8 mouse cellular contexts compared by ENCODE assay signal in the genomic region with DNA sequence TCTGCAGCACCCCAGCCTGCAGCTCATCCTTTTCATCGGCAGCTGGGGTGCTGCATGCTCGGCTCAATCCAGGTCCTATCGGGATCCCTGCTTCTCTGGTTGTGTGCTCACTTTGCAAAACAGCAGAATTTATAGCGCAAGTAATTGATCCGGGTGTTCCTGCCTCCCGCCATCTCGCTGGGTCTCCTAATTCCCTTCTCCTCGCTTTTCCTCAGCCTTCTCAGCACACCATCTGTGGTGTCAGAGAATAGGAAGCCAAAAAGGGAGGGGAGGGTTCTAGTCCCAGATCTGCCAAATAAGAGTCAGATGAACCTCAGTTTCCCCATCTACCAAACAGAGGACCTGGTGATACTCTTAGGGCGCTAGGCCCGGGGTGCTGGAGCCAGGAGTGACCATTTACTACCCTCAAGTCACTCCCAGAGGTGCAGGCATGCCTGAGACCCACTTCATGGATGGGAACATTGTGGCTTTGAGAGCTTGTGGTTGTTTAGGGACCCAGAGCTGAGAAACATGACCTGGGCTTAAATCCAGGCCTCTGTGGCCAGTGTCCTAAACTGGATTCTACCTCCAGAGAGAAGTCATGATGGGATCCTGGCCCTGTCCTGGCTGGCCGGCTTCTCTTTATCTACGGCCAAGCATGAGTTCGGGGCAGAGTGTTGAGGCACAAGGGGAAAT. TPM values are rescaled to one million over a fixed set of nuclear protein-coding genes. Genes with fewer than 3 reads are reported as not detected.
DNase-seq lines count a peak whose midpoint lies in the region; ATAC-seq and TF ChIP-seq lines count a peak whose summit lies in the region.

No protein-coding gene starts in this region.

- intact Hi-C loops in left cerebral cortex, postnatal 4 days (cut with DNase I): loop anchor here (5.0 kb wide), 1 partner anchor 121 kb away; a partner anchor contains a TSS
- intact Hi-C loops in gastrocnemius, postnatal 14 days (cut with DNase I; ENCODE audit: low total_unique reads): loop anchor here (10.0 kb wide), 1 partner anchor 119 kb away; a partner anchor contains a TSS

- H3K36me3 ChIP-seq in hindbrain, embryonic 14.5 days (replicated peaks; ENCODE audit: control insufficient read depth, insufficient read depth): no peaks in the 10 kb centered on the region
- H3K36me3 ChIP-seq in midbrain, embryonic 13.5 days: no peaks in the 10 kb centered on the region

- WGBS in hindbrain, embryonic 14.5 days: 84% methylated on average over 13 of the region's 13 CpGs
- 83% methylated on average over 13 of the region's 13 CpGs for WGBS in midbrain, embryonic 13.5 days

- no peak for ATAC-seq in hindbrain, embryonic 14.5 days (ENCODE audit: low FRiP score)
- ATAC-seq in midbrain, embryonic 13.5 days: no peak

- no peaks in the 10 kb centered on the region for H3K27me3 ChIP-seq in hindbrain, embryonic 14.5 days (ENCODE audit: control insufficient read depth, insufficient read depth, low read length)
- no peaks in the 10 kb centered on the region for H3K27me3 ChIP-seq in midbrain, embryonic 13.5 days

- TF ChIP-seq POLR2A in cortical plate, adult 2 months (IDR thresholded peaks at IDR 0.05; ENCODE audit: extremely low read depth, insufficient read depth, low read length): no peak

- peak overlapping the region; percentile 100 for H3K27ac ChIP-seq in cortical plate, adult 2 months (ENCODE audit: insufficient read depth, low read length)
- peak overlapping the region; percentile 97 for H3K27ac ChIP-seq in hindbrain, embryonic 14.5 days
- H3K27ac ChIP-seq in midbrain, embryonic 13.5 days: peak overlapping the region; percentile 100

- peak; percentile 4 for DNase-seq in kidney, adult 11 months
- no peak for DNase-seq in kidney, postnatal 14 days
- DNase-seq in hindbrain, embryonic 14.5 days (ENCODE audit: low spot score): no peak
- DNase-seq in spleen, adult 12 weeks (ENCODE audit: low spot score): no peak
- DNase-seq in left cerebral cortex, postnatal 4 days: no peak
- DNase-seq in gastrocnemius, postnatal 14 days: no peak

- H3K4me3 ChIP-seq in cortical plate, adult 2 months (ENCODE audit: insufficient read depth, low read length): no peak overlapping the region
- no peak overlapping the region for H3K4me3 ChIP-seq in hindbrain, embryonic 14.5 days (replicated peaks; ENCODE audit: low read length)
- H3K4me3 ChIP-seq in midbrain, embryonic 13.5 days (replicated peaks): no peak overlapping the region; the same call in 1 of the 2 replicates

- TF ChIP-seq CTCF in cortical plate, adult 2 months (IDR thresholded peaks at IDR 0.05; ENCODE audit: extremely low read depth, insufficient read depth, low read length): no peak

- H3K9me3 ChIP-seq in hindbrain, embryonic 14.5 days (ENCODE audit: control insufficient read depth, low read length): no peaks in the 10 kb centered on the region
- H3K9me3 ChIP-seq in midbrain, embryonic 13.5 days: no peaks in the 10 kb centered on the region

- H3K4me1 ChIP-seq in cortical plate, adult 2 months (ENCODE audit: control insufficient read depth, insufficient read depth, low read length): peaks cover 16% of the 10 kb centered on the region
- peaks cover 15% of the 10 kb centered on the region for H3K4me1 ChIP-seq in hindbrain, embryonic 14.5 days (replicated peaks; ENCODE audit: control insufficient read depth, insufficient read depth, low read length)
- H3K4me1 ChIP-seq in midbrain, embryonic 13.5 days (replicated peaks): peaks cover 39% of the 10 kb centered on the region

- H3K4me2 ChIP-seq in hindbrain, embryonic 14.5 days (replicated peaks): peak overlapping the region; percentile 60
- peak overlapping the region; percentile 63 for H3K4me2 ChIP-seq in midbrain, embryonic 13.5 days (replicated peaks)

- H3K9ac ChIP-seq in hindbrain, embryonic 14.5 days: peak overlapping the region; percentile 70
- peak overlapping the region; percentile 82 for H3K9ac ChIP-seq in midbrain, embryonic 13.5 days (replicated peaks)

RNA-seq across cellular contexts. Expression of a gene that starts 1.1 kb away (rescaled TPM):
- polyA plus RNA-seq in cortical plate, adult 2 months (2012; rRNA removed): 5.3 and 6.4 TPM in 2 replicates
- 1.6 TPM in 1 of 2 replicates, not detected in the other for polyA plus RNA-seq in hindbrain, embryonic 14.5 days (2014; fragmentation: Nextera tagmentation; extraction: Ambion mirVana)
- polyA plus RNA-seq in midbrain, embryonic 13.5 days (2015; fragmentation: Nextera tagmentation; extraction: Ambion mirVana): 0.27 and 0.43 TPM in 2 replicates
- total RNA-seq in left cerebral cortex, postnatal 4 days (2021): 1 to 10 TPM; 3.0 to 3.7 TPM
- 1 to 10 TPM; 5.0 to 5.9 TPM for total RNA-seq in gastrocnemius, postnatal 14 days (2021)
